12 mouse cellular contexts compared by ENCODE assay signal in the genomic region with DNA sequence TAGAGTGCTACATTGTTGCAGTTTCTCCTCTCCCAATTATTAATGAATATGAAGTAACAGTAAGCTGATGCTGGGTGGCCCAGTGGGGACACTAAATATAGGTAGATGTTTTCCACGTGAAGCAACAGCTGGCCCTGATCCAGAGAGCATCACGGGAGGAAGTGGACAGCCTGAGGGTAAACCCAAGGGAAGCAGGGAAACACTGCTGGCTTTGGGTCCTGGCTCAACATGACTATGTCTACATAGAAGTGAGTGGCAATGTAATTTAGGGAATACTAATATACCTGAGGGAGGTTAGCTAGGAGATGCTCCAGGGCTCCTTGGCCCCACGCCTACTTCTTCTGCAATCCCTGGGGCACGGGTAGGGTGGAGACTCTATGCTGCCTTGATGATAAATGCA.
A peak's percentile ranks its signal among the peaks of the same experiment; 100 is the strongest.
DNase-seq lines count a peak whose midpoint lies in the region; ATAC-seq and TF ChIP-seq lines count a peak whose summit lies in the region.
"Had no signal": no experiment of that assay in that cellular context is flagged by ENCODE, and none has a peak within 500 bp of the region (broad histone marks: within the 10 kb centered on the region; RNA-seq: fewer than 3 reads in every experiment).

No protein-coding gene starts in this region.

- no peaks in the 10 kb centered on the region for H3K9me3 ChIP-seq in limb, embryonic 12.5 days
- no peaks in the 10 kb centered on the region for H3K9me3 ChIP-seq in limb, embryonic 10.5 days (replicated peaks)
- H3K9me3 ChIP-seq in limb, embryonic 14.5 days (ENCODE audit: control insufficient read depth, low read length): no peaks in the 10 kb centered on the region
- no peaks in the 10 kb centered on the region for H3K9me3 ChIP-seq in hindbrain, embryonic 13.5 days
- H3K9me3 ChIP-seq: kidney, embryonic 15.5 days; liver, embryonic 13.5 days; neural tube, embryonic 13.5 days had no signal

- ATAC-seq in limb, embryonic 12.5 days (ENCODE audit: insufficient number of reproducible peaks, insufficient read depth, low FRiP score, low TSS enrichment, low read depth): no peak
- no peak for ATAC-seq in limb, embryonic 14.5 days (ENCODE audit: low FRiP score, low read depth)
- no peak for ATAC-seq in hindbrain, embryonic 13.5 days (ENCODE audit: low FRiP score)

- H3K36me3 ChIP-seq in limb, embryonic 12.5 days: no peaks in the 10 kb centered on the region
- no peaks in the 10 kb centered on the region for H3K36me3 ChIP-seq in limb, embryonic 10.5 days
- no peaks in the 10 kb centered on the region for H3K36me3 ChIP-seq in limb, embryonic 14.5 days (ENCODE audit: control insufficient read depth, insufficient read depth, low read length)
- no peaks in the 10 kb centered on the region for H3K36me3 ChIP-seq in hindbrain, embryonic 13.5 days
- H3K36me3 ChIP-seq: kidney, embryonic 15.5 days; liver, embryonic 13.5 days; neural tube, embryonic 13.5 days had no signal

- H3K9ac ChIP-seq in limb, embryonic 12.5 days (replicated peaks): no peak overlapping the region
- no peak overlapping the region for H3K9ac ChIP-seq in limb, embryonic 14.5 days (ENCODE audit: low read depth, low read length, severe bottlenecking)
- no peak overlapping the region for H3K9ac ChIP-seq in hindbrain, embryonic 13.5 days
- H3K9ac ChIP-seq: kidney, embryonic 15.5 days; liver, embryonic 13.5 days; neural tube, embryonic 13.5 days had no signal

- WGBS in limb, embryonic 12.5 days: 61% methylated on average over 4 of the region's 4 CpGs
- 88% methylated on average over 4 of the region's 4 CpGs for WGBS in limb, embryonic 10.5 days
- 46% methylated on average over 4 of the region's 4 CpGs for WGBS in limb, embryonic 14.5 days
- WGBS in hindbrain, embryonic 13.5 days: 79% methylated on average over 4 of the region's 4 CpGs

- H3K4me2 ChIP-seq in limb, embryonic 12.5 days: no peak overlapping the region
- peak overlapping the region; percentile 14; the same call in 1 of the 2 replicates for H3K4me2 ChIP-seq in limb, embryonic 14.5 days (replicated peaks; ENCODE audit: low read depth, low read length, severe bottlenecking)
- no peak overlapping the region for H3K4me2 ChIP-seq in hindbrain, embryonic 13.5 days
- H3K4me2 ChIP-seq: kidney, embryonic 15.5 days; liver, embryonic 13.5 days; neural tube, embryonic 13.5 days had no signal

- H3K27me3 ChIP-seq in limb, embryonic 12.5 days: no peaks in the 10 kb centered on the region
- H3K27me3 ChIP-seq in limb, embryonic 10.5 days (ENCODE audit: low read depth, poor library complexity, severe bottlenecking): no peaks in the 10 kb centered on the region
- no peaks in the 10 kb centered on the region for H3K27me3 ChIP-seq in limb, embryonic 14.5 days (ENCODE audit: control insufficient read depth, insufficient read depth, low read length)
- H3K27me3 ChIP-seq in hindbrain, embryonic 13.5 days: no peaks in the 10 kb centered on the region
- H3K27me3 ChIP-seq: kidney, embryonic 15.5 days; liver, embryonic 13.5 days; neural tube, embryonic 13.5 days had no signal

- H3K4me1 ChIP-seq in limb, embryonic 12.5 days (replicated peaks): peaks cover 36% of the 10 kb centered on the region
- H3K4me1 ChIP-seq in limb, embryonic 10.5 days: peaks cover 22% of the 10 kb centered on the region
- peaks cover 35% of the 10 kb centered on the region for H3K4me1 ChIP-seq in limb, embryonic 14.5 days (ENCODE audit: control insufficient read depth, insufficient read depth, low read length)
- H3K4me1 ChIP-seq in hindbrain, embryonic 13.5 days (replicated peaks): peaks cover 16% of the 10 kb centered on the region

- H3K4me3 ChIP-seq in limb, embryonic 12.5 days (replicated peaks): no peak overlapping the region
- H3K4me3 ChIP-seq in limb, embryonic 10.5 days: no peak overlapping the region
- no peak overlapping the region for H3K4me3 ChIP-seq in limb, embryonic 14.5 days (replicated peaks; ENCODE audit: low read length)
- no peak overlapping the region for H3K4me3 ChIP-seq in hindbrain, embryonic 13.5 days
- H3K4me3 ChIP-seq: kidney, embryonic 15.5 days; liver, embryonic 13.5 days; neural tube, embryonic 13.5 days had no signal

- no peak for DNase-seq in limb, embryonic 10.5 days (ENCODE audit: low spot score)
- peak; percentile 13 for DNase-seq in cerebellum, adult 8-10 months
- peak; percentile 34 for DNase-seq in gastrocnemius, postnatal 10 days
- peak; percentile 15 for DNase-seq in limb, embryonic 14.5 days (ENCODE audit: low spot score)
- no peak for DNase-seq in spleen, adult 12 weeks (ENCODE audit: low spot score)
- no peak for DNase-seq in spleen, adult 18-20 months
- DNase-seq: liver, embryonic 13.5 days; thymus, adult 18-20 months had no signal

- no peak for TF ChIP-seq POLR2A in limb, embryonic 14.5 days (IDR thresholded peaks at IDR 0.05; ENCODE audit: borderline replicate concordance, extremely low read depth, insufficient read depth, insufficient read length)

- H3K27ac ChIP-seq in limb, embryonic 12.5 days: peak overlapping the region; percentile 66
- H3K27ac ChIP-seq in limb, embryonic 10.5 days: no peak overlapping the region
- H3K27ac ChIP-seq in limb, embryonic 14.5 days (replicated peaks; ENCODE audit: low read depth, low read length): peak overlapping the region; percentile 65
- no peak overlapping the region for H3K27ac ChIP-seq in hindbrain, embryonic 13.5 days
- H3K27ac ChIP-seq: kidney, embryonic 15.5 days; liver, embryonic 13.5 days; neural tube, embryonic 13.5 days had no signal

Comparison
In these comparisons a context has a peak if more than half of its experiments do, and no peak if none do; other contexts are left out.
1. H3K27ac ChIP-seq: peak in limb, embryonic 12.5 days (single experiment) and limb, embryonic 14.5 days (single experiment); none in limb, embryonic 10.5 days (single experiment) and hindbrain, embryonic 13.5 days (single experiment).
2. DNase-seq: peak in cerebellum, adult 8-10 months (single experiment), gastrocnemius, postnatal 10 days (single experiment) and limb, embryonic 14.5 days (single experiment); none in limb, embryonic 10.5 days (single experiment), spleen, adult 12 weeks (single experiment) and spleen, adult 18-20 months (0 of 2).